Comparison of ENCODE assay signal across 26 mouse cellular contexts in genomic region chr3:115619970-115620369, GRCm38 (mm10).
DNase-seq lines count a peak whose midpoint lies in the region; ATAC-seq and TF ChIP-seq lines count a peak whose summit lies in the region.
"Had no signal": no experiment of that assay in that cellular context is flagged by ENCODE, and none has a peak within 500 bp of the region (broad histone marks: within the 10 kb centered on the region; RNA-seq: fewer than 3 reads in every experiment).

No protein-coding gene starts in this region.

- no peak for TF ChIP-seq CTCF in liver, adult 2 months (IDR thresholded peaks at IDR 0.05; ENCODE audit: low read depth, low read length)

- peak; percentile 81 for DNase-seq in liver, adult 2 months (ENCODE audit: extremely low read depth, low read depth, low spot score)
- DNase-seq in liver, embryonic 11.5 days (ENCODE audit: low spot score), result no peak
- DNase-seq in fat pad, adult 2 months (ENCODE audit: extremely low read depth, low read depth, low spot score), result peak; percentile 8
- DNase-seq in heart, postnatal 10 days, result peak; percentile 73 to 82
- DNase-seq in spleen, postnatal 4 days (ENCODE audit: low spot score in 2 of 2), result no peak
- no peak for DNase-seq in ovary, adult 18-20 months (ENCODE audit: low spot score)
- DNase-seq in urinary bladder, postnatal 10 days (ENCODE audit: low spot score), result no peak
- DNase-seq: adrenal gland, postnatal 14 days; cerebellum, adult 11-12 months; cerebellum, postnatal 25 days; gastrocnemius, postnatal 14 days; kidney, adult 2 months; kidney, postnatal 25 days; right cerebral cortex, postnatal 25 days; thymus, adult 2 months had no signal

- no peak for ATAC-seq in liver, embryonic 11.5 days (replicated peaks; ENCODE audit: low FRiP score)
- 0 out of 2 replicates have a peak, but pooled peaks have one; percentile 32 for ATAC-seq in heart, embryonic 11.5 days (replicated peaks; ENCODE audit: insufficient number of reproducible peaks, low FRiP score, low TSS enrichment)
- ATAC-seq: activated CD4-positive, CD25-positive, alpha-beta regulatory T cell, adult 4 months had no signal

- H3K79me2 ChIP-seq in liver, adult 2 months (ENCODE audit: control insufficient read depth, insufficient read depth, low read length), result no peaks in the 10 kb centered on the region

- intact Hi-C loops in heart, postnatal 10 days (cut with DNase I), result no loop called here

- H3K36me3 ChIP-seq in liver, adult 2 months (ENCODE audit: control insufficient read depth, insufficient read depth, low read length), result no peaks in the 10 kb centered on the region
- no peaks in the 10 kb centered on the region for H3K36me3 ChIP-seq in liver, embryonic 11.5 days (ENCODE audit: control insufficient read depth, insufficient read depth, low read length)
- no peaks in the 10 kb centered on the region for H3K36me3 ChIP-seq in heart, embryonic 11.5 days (ENCODE audit: control insufficient read depth, insufficient read depth, low read length)
- H3K36me3 ChIP-seq: embryonic facial prominence, embryonic 15.5 days; forebrain, embryonic 10.5 days; hindbrain, embryonic 10.5 days; limb, embryonic 12.5 days; lung, embryonic 15.5 days; neural tube, embryonic 13.5 days; stomach, embryonic 15.5 days had no signal

- H3K9ac ChIP-seq in liver, adult 2 months (ENCODE audit: low read depth, low read length), result no peak overlapping the region
- H3K9ac ChIP-seq in liver, embryonic 11.5 days (ENCODE audit: low read depth, low read length), result no peak overlapping the region
- H3K9ac ChIP-seq in heart, embryonic 11.5 days (ENCODE audit: low read depth, low read length), result no peak overlapping the region
- H3K9ac ChIP-seq: embryonic facial prominence, embryonic 15.5 days; limb, embryonic 12.5 days; liver, embryonic 14.5 days; lung, embryonic 15.5 days; neural tube, embryonic 13.5 days; stomach, embryonic 15.5 days had no signal

- H3K27me3 ChIP-seq in liver, adult 2 months (ENCODE audit: control insufficient read depth, insufficient read depth, low read length), result no peaks in the 10 kb centered on the region
- H3K27me3 ChIP-seq in liver, embryonic 11.5 days (replicated peaks; ENCODE audit: control insufficient read depth, insufficient read depth, low read length), result no peaks in the 10 kb centered on the region
- no peaks in the 10 kb centered on the region for H3K27me3 ChIP-seq in heart, embryonic 11.5 days (ENCODE audit: control insufficient read depth, insufficient read depth, low read length)
- H3K27me3 ChIP-seq: embryonic facial prominence, embryonic 15.5 days; limb, embryonic 12.5 days; lung, embryonic 15.5 days; neural tube, embryonic 13.5 days; stomach, embryonic 15.5 days had no signal

- no peak overlapping the region for H3K4me2 ChIP-seq in liver, embryonic 11.5 days
- H3K4me2 ChIP-seq in heart, embryonic 11.5 days, result no peak overlapping the region
- H3K4me2 ChIP-seq: embryonic facial prominence, embryonic 15.5 days; limb, embryonic 12.5 days; lung, embryonic 15.5 days; midbrain, embryonic 11.5 days; neural tube, embryonic 13.5 days; stomach, embryonic 15.5 days had no signal

- H3K27ac ChIP-seq in liver, adult 2 months (replicated peaks; ENCODE audit: insufficient read depth, low read depth, low read length), result no peak overlapping the region
- H3K27ac ChIP-seq in liver, embryonic 11.5 days (ENCODE audit: low read depth, low read length), result no peak overlapping the region
- no peak overlapping the region for H3K27ac ChIP-seq in heart, embryonic 11.5 days (ENCODE audit: low read depth, low read length)
- H3K27ac ChIP-seq: embryonic facial prominence, embryonic 15.5 days; forebrain, embryonic 10.5 days; hindbrain, embryonic 10.5 days; limb, embryonic 12.5 days; liver, embryonic 14.5 days; lung, embryonic 15.5 days; neural tube, embryonic 13.5 days; stomach, embryonic 15.5 days had no signal

- 25% methylated on average over 3 of the region's 3 CpGs for WGBS in liver, adult 2 months
- 86% methylated on average over 3 of the region's 3 CpGs for WGBS in liver, embryonic 11.5 days
- WGBS in heart, embryonic 11.5 days (ENCODE audit: insufficient replicate concordance), result 48% methylated on average over 3 of the region's 3 CpGs

- no peaks in the 10 kb centered on the region for H3K9me3 ChIP-seq in liver, embryonic 11.5 days (ENCODE audit: control insufficient read depth, low read length)
- no peaks in the 10 kb centered on the region for H3K9me3 ChIP-seq in heart, embryonic 11.5 days (replicated peaks; ENCODE audit: control insufficient read depth, low read length)
- H3K9me3 ChIP-seq: embryonic facial prominence, embryonic 15.5 days; forebrain, embryonic 10.5 days; hindbrain, embryonic 10.5 days; limb, embryonic 12.5 days; lung, embryonic 15.5 days; neural tube, embryonic 13.5 days; stomach, embryonic 15.5 days had no signal

- H3K4me3 ChIP-seq in liver, adult 2 months (ENCODE audit: insufficient read depth, low read depth, low read length), result no peak overlapping the region
- H3K4me3 ChIP-seq in liver, embryonic 11.5 days (ENCODE audit: low read depth, low read length), result no peak overlapping the region
- no peak overlapping the region for H3K4me3 ChIP-seq in heart, embryonic 11.5 days (ENCODE audit: low read depth, low read length)
- H3K4me3 ChIP-seq: embryonic facial prominence, embryonic 15.5 days; forebrain, embryonic 10.5 days; hindbrain, embryonic 10.5 days; limb, embryonic 12.5 days; lung, embryonic 15.5 days; neural tube, embryonic 13.5 days; stomach, embryonic 15.5 days had no signal

- TF ChIP-seq POLR2A in liver, adult 2 months (IDR thresholded peaks at IDR 0.05; ENCODE audit: extremely low read depth, insufficient read depth, low read length), result no peak

- peaks cover 11% of the 10 kb centered on the region; the same call in 1 of the 2 replicates for H3K4me1 ChIP-seq in liver, adult 2 months (ENCODE audit: control insufficient read depth, insufficient read depth, low read length)
- H3K4me1 ChIP-seq in liver, embryonic 11.5 days (replicated peaks; ENCODE audit: control insufficient read depth, insufficient read depth, low read length), result no peaks in the 10 kb centered on the region
- H3K4me1 ChIP-seq in heart, embryonic 11.5 days (ENCODE audit: control insufficient read depth, insufficient read depth, low read length), result peaks cover 3% of the 10 kb centered on the region; the same call in 1 of the 2 replicates
- H3K4me1 ChIP-seq: embryonic facial prominence, embryonic 15.5 days; hindbrain, embryonic 10.5 days; limb, embryonic 12.5 days; lung, embryonic 15.5 days; stomach, embryonic 15.5 days had no signal

Comparison
In these comparisons a context has a peak if more than half of its experiments do, and no peak if none do; other contexts are left out.
1. DNase-seq: peak in liver, adult 2 months (single experiment), fat pad, adult 2 months (single experiment) and heart, postnatal 10 days (2 of 2); none in liver, embryonic 11.5 days (single experiment), spleen, postnatal 4 days (0 of 2), ovary, adult 18-20 months (single experiment) and urinary bladder, postnatal 10 days (single experiment).